Mouse (Mus musculus) ES-Bruce4 (cell line): Measurements from ENCODE around the gene Crip2.

Experiments used
- CTCF ChIP-seq: IDR thresholded peaks from one replicate; pipeline ENCODE4 v1.8.1; 2011; ENCODE audit warnings: low read depth, low read length
- EP300 ChIP-seq: IDR thresholded peaks from 2 replicates; pipeline ENCODE4 v1.6.1; 2011; ENCODE audit warnings: low read depth, low read length; ENCODE audit not compliant: insufficient read depth
- POLR2A ChIP-seq: IDR thresholded peaks from one replicate; pipeline ENCODE4 v1.8.1; 2011; ENCODE audit warnings: low read length; ENCODE audit not compliant: insufficient read depth

- no peak for TF ChIP-seq CTCF
- TF ChIP-seq EP300, result no peak
- no peak for TF ChIP-seq POLR2A
These were observed 53.4 kb downstream of the Crip2 start for GRCm38 (mm10) chr12:113193423-113193822.
